Mouse (Mus musculus) lung, postnatal 25 days (tissue): ENCODE results near the gene Stat5a.

Source experiments
- DNase-seq: peaks from one replicate; pipeline ENCODE4 v3.0.0; 2022; ENCODE audit warnings: low spot score

Gene Stat5a

GRCm38 (mm10) chr11:100896078-100896477 is 36.9 kb downstream of the Stat5a start:
- no peak for DNase-seq

GRCm38 (mm10) chr11:100897294-100898231 is 38.4 kb downstream of the Stat5a start:
- no peak for DNase-seq

GRCm38 (mm10) chr11:100898441-100899199 is 39.5 kb downstream of the Stat5a start:
- no peak for DNase-seq

GRCm38 (mm10) chr11:100904580-100905351 is 45.6 kb downstream of the Stat5a start:
- no peak for DNase-seq

- no peak for DNase-seq
Measured at GRCm38 (mm10) chr11:100905929-100906328, 46.8 kb downstream of the Stat5a start.

GRCm38 (mm10) chr11:100906885-100907284 is 47.7 kb downstream of the Stat5a start:
- DNase-seq = no peak

GRCm38 (mm10) chr11:100908112-100908511 is 49.0 kb downstream of the Stat5a start:
- no peak for DNase-seq

- no peak for DNase-seq
Measured at GRCm38 (mm10) chr11:100908567-100908966, 49.4 kb downstream of the Stat5a start.

GRCm38 (mm10) chr11:100912401-100913155 is 53.4 kb downstream of the Stat5a start:
- DNase-seq = peak; percentile 70

GRCm38 (mm10) chr11:100914415-100914814 is 55.3 kb downstream of the Stat5a start:
- DNase-seq = no peak

- DNase-seq = no peak
Measured at GRCm38 (mm10) chr11:100915063-100915462, 55.9 kb downstream of the Stat5a start.

GRCm38 (mm10) chr11:100916432-100916971 is 57.4 kb downstream of the Stat5a start:
- no peak for DNase-seq

GRCm38 (mm10) chr11:100918007-100918406 is 58.9 kb downstream of the Stat5a start:
- no peak for DNase-seq

- DNase-seq = no peak
Measured at GRCm38 (mm10) chr11:100920887-100921624, 61.9 kb downstream of the Stat5a start.

GRCm38 (mm10) chr11:100924386-100924919 is 65.3 kb downstream of the Stat5a start:
- no peak for DNase-seq

- DNase-seq = no peak
Measured at GRCm38 (mm10) chr11:100927386-100927785, 68.2 kb downstream of the Stat5a start.

- DNase-seq = no peak
Measured at GRCm38 (mm10) chr11:100930611-100931010, 71.5 kb downstream of the Stat5a start.

- DNase-seq = peak; percentile 59
Measured at GRCm38 (mm10) chr11:100931254-100931921, 72.2 kb downstream of the Stat5a start.
